Mouse (Mus musculus): ENCODE data around the gene Gpx6. TPM values are rescaled to one million over a fixed set of nuclear protein-coding genes. Genes with fewer than 3 reads are reported as not detected.

Gene Gpx6
- total RNA-seq, 1 experiment, result 2.1 TPM

DNA sequence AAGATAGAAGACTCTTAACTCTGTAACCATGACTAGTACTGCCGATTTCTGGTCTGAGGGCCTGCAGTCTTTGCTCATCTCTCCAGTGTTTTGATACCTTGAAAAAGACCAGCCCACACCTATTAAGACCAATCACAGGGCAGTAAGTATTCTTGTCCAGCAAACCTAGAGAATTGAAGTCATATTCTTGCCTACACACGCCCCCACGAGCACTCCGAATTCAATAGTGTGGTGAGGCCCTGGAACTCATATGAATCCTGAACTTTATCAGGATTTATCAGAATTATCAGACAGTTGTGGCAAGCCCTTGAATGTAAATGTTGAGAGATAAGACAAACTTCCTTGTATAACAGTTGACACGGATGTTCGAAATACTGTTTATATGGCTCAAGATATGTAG lies 19.3 kb upstream of the Gpx6 start, which contains the start of gene Gpx5:
Gene Gpx5 (minus strand): TSS at position 101 of the 400 bp plus-strand sequence.
- no peak within 1 kb of the TSS for H3K4me3 ChIP-seq (ENCODE audit: insufficient read depth in 1 of 2, low read depth in 1 of 2, low read length in 2 of 2, poor library complexity in 1 of 2, severe bottlenecking in 1 of 2)
- no peaks in the 10 kb centered on the region for H3K4me1 ChIP-seq (ENCODE audit: control insufficient read depth in 2 of 2, insufficient read depth in 2 of 2, low read length in 2 of 2, poor library complexity in 1 of 2)
- TF ChIP-seq ZNF384 (IDR thresholded peaks at IDR 0.05; ENCODE audit: low read depth, low read length) (no peak), ZC3H11A (IDR thresholded peaks at IDR 0.05; ENCODE audit: borderline replicate concordance, low read depth, low read length) (no peak), HCFC1 (IDR thresholded peaks at IDR 0.05; ENCODE audit: borderline replicate concordance, insufficient read depth, low read length) (no peak), MAFK (IDR thresholded peaks at IDR 0.05; ENCODE audit: insufficient read depth, low read depth, low read length) (no peak), CHD2 (IDR thresholded peaks at IDR 0.05; ENCODE audit: low read depth, low read length) (no peak)
- no peak for DNase-seq (ENCODE audit: low read depth, low spot score)
- in situ Hi-C loops (cut with MboI; ENCODE audit: low sequenced_read_pairs in 2 of 2, unreplicated experiment in 2 of 2), result no loop called here
- no peaks in the 10 kb centered on the region for H3K36me3 ChIP-seq (ENCODE audit: control insufficient read depth, insufficient read depth, low read length, poor library complexity, severe bottlenecking)
- H3K9me3 ChIP-seq (ENCODE audit: control insufficient read depth, insufficient read depth, low read depth, low read length), result no peaks in the 10 kb centered on the region
- H3K9ac ChIP-seq (ENCODE audit: insufficient read depth, low read depth, low read length, poor library complexity, severe bottlenecking), result no peak within 1 kb of the TSS
- H3K27ac ChIP-seq (ENCODE audit: insufficient read depth, low read depth, low read length, poor library complexity, severe bottlenecking), result no peak within 1 kb of the TSS

GRCm38 (mm10) chr13:21298557-21298956 lies 13.4 kb upstream of the Gpx6 start:
- no peaks in the 10 kb centered on the region for H3K4me1 ChIP-seq (ENCODE audit: control insufficient read depth in 2 of 2, insufficient read depth in 2 of 2, low read length in 2 of 2, poor library complexity in 1 of 2)
- in situ Hi-C loops (cut with MboI; ENCODE audit: low sequenced_read_pairs in 2 of 2, unreplicated experiment in 2 of 2), result no loop called here
- no peak overlapping the region for H3K27ac ChIP-seq (ENCODE audit: insufficient read depth, low read depth, low read length, poor library complexity, severe bottlenecking)
- no peaks in the 10 kb centered on the region for H3K36me3 ChIP-seq (ENCODE audit: control insufficient read depth, insufficient read depth, low read length, poor library complexity, severe bottlenecking)
- no peak overlapping the region for H3K4me3 ChIP-seq (ENCODE audit: insufficient read depth in 1 of 2, low read depth in 1 of 2, low read length in 2 of 2, poor library complexity in 1 of 2, severe bottlenecking in 1 of 2)
- no peak for TF ChIP-seq CHD2 (IDR thresholded peaks at IDR 0.05; ENCODE audit: low read depth, low read length)
- TF ChIP-seq HCFC1 (IDR thresholded peaks at IDR 0.05; ENCODE audit: borderline replicate concordance, insufficient read depth, low read length), result no peak
- no peak for TF ChIP-seq ZNF384 (IDR thresholded peaks at IDR 0.05; ENCODE audit: low read depth, low read length)
- no peak for TF ChIP-seq MAFK (IDR thresholded peaks at IDR 0.05; ENCODE audit: insufficient read depth, low read depth, low read length)
- TF ChIP-seq ZC3H11A (IDR thresholded peaks at IDR 0.05; ENCODE audit: borderline replicate concordance, low read depth, low read length), result no peak
- H3K9me3 ChIP-seq (ENCODE audit: control insufficient read depth, insufficient read depth, low read depth, low read length), result no peaks in the 10 kb centered on the region
- DNase-seq (ENCODE audit: low read depth, low spot score), result no peak
- H3K9ac ChIP-seq (ENCODE audit: insufficient read depth, low read depth, low read length, poor library complexity, severe bottlenecking), result no peak overlapping the region

- Histone ChIP-seq H3K4me1 (ENCODE audit: control insufficient read depth in 2 of 2, insufficient read depth in 2 of 2, low read length in 2 of 2, poor library complexity in 1 of 2) (no peaks in the 10 kb centered on the region), H3K36me3 (ENCODE audit: control insufficient read depth, insufficient read depth, low read length, poor library complexity, severe bottlenecking) (no peaks in the 10 kb centered on the region), H3K9me3 (ENCODE audit: control insufficient read depth, insufficient read depth, low read depth, low read length) (no peaks in the 10 kb centered on the region), H3K4me3 (ENCODE audit: insufficient read depth in 1 of 2, low read depth in 1 of 2, low read length in 2 of 2, poor library complexity in 1 of 2, severe bottlenecking in 1 of 2) (no peak overlapping the region), H3K9ac (ENCODE audit: insufficient read depth, low read depth, low read length, poor library complexity, severe bottlenecking) (no peak overlapping the region), H3K27ac (ENCODE audit: insufficient read depth, low read depth, low read length, poor library complexity, severe bottlenecking) (no peak overlapping the region)
- DNase-seq (ENCODE audit: low read depth, low spot score), result no peak
- no peak for TF ChIP-seq CHD2 (IDR thresholded peaks at IDR 0.05; ENCODE audit: low read depth, low read length)
- no peak for TF ChIP-seq MAFK (IDR thresholded peaks at IDR 0.05; ENCODE audit: insufficient read depth, low read depth, low read length)
- TF ChIP-seq ZNF384 (IDR thresholded peaks at IDR 0.05; ENCODE audit: low read depth, low read length), result no peak
- no peak for TF ChIP-seq ZC3H11A (IDR thresholded peaks at IDR 0.05; ENCODE audit: borderline replicate concordance, low read depth, low read length)
- no peak for TF ChIP-seq HCFC1 (IDR thresholded peaks at IDR 0.05; ENCODE audit: borderline replicate concordance, insufficient read depth, low read length)
- in situ Hi-C loops (cut with MboI; ENCODE audit: low sequenced_read_pairs in 2 of 2, unreplicated experiment in 2 of 2), result no loop called here
Observed at GRCm38 (mm10) chr13:21304483-21305066, 7.3 kb upstream of the Gpx6 start.

DNA sequence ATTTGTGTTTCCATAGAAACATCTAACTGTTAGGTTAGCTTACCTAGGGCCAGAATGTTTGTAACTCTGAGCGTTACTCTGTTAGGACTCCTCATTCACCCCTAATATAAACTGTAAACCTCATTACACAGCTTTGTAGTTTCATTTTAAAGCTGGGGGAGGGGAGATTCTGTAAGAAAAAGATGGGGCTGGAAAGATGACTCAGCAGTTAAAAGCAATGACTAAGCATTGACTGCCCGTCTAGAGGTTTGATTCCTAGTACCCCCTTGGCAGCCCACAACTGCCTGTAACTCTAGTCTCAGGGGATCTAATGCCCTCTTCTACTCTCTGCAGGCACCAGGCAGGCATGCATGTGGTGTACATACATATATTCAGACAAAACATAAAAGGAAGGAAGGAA lies 2.1 kb upstream of the Gpx6 start:
- no peaks in the 10 kb centered on the region for H3K9me3 ChIP-seq (ENCODE audit: control insufficient read depth, insufficient read depth, low read depth, low read length)
- no peak for DNase-seq (ENCODE audit: low read depth, low spot score)
- H3K4me3 ChIP-seq (ENCODE audit: insufficient read depth in 1 of 2, low read depth in 1 of 2, low read length in 2 of 2, poor library complexity in 1 of 2, severe bottlenecking in 1 of 2), result no peak overlapping the region
- no peak overlapping the region for H3K9ac ChIP-seq (ENCODE audit: insufficient read depth, low read depth, low read length, poor library complexity, severe bottlenecking)
- TF ChIP-seq CHD2 (IDR thresholded peaks at IDR 0.05; ENCODE audit: low read depth, low read length) (no peak), MAFK (IDR thresholded peaks at IDR 0.05; ENCODE audit: insufficient read depth, low read depth, low read length) (peak; percentile 94)
- in situ Hi-C loops (cut with MboI; ENCODE audit: low sequenced_read_pairs in 2 of 2, unreplicated experiment in 2 of 2), result no loop called here
- H3K27ac ChIP-seq (ENCODE audit: insufficient read depth, low read depth, low read length, poor library complexity, severe bottlenecking), result no peak overlapping the region
- H3K36me3 ChIP-seq (ENCODE audit: control insufficient read depth, insufficient read depth, low read length, poor library complexity, severe bottlenecking), result no peaks in the 10 kb centered on the region
- 0 out of 4 replicates have a peak, but pooled peaks cover 0 to 1% of the 10 kb centered on the region in 2 experiments for H3K4me1 ChIP-seq (ENCODE audit: control insufficient read depth in 2 of 2, insufficient read depth in 2 of 2, low read length in 2 of 2, poor library complexity in 1 of 2)

- DNase-seq (ENCODE audit: low read depth, low spot score), result no peak
- Histone ChIP-seq H3K36me3 (ENCODE audit: control insufficient read depth, insufficient read depth, low read length, poor library complexity, severe bottlenecking) (no peaks in the 10 kb centered on the region), H3K4me3 (ENCODE audit: insufficient read depth in 1 of 2, low read depth in 1 of 2, low read length in 2 of 2, poor library complexity in 1 of 2, severe bottlenecking in 1 of 2) (no peak overlapping the region), H3K4me1 (ENCODE audit: control insufficient read depth in 2 of 2, insufficient read depth in 2 of 2, low read length in 2 of 2, poor library complexity in 1 of 2) (0 out of 4 replicates have a peak, but pooled peaks cover 0 to 1% of the 10 kb centered on the region in 2 experiments), H3K9me3 (ENCODE audit: control insufficient read depth, insufficient read depth, low read depth, low read length) (no peaks in the 10 kb centered on the region), H3K9ac (ENCODE audit: insufficient read depth, low read depth, low read length, poor library complexity, severe bottlenecking) (no peak overlapping the region), H3K27ac (ENCODE audit: insufficient read depth, low read depth, low read length, poor library complexity, severe bottlenecking) (no peak overlapping the region)
- in situ Hi-C loops (cut with MboI; ENCODE audit: low sequenced_read_pairs in 2 of 2, unreplicated experiment in 2 of 2), result no loop called here
- TF ChIP-seq CHD2 (IDR thresholded peaks at IDR 0.05; ENCODE audit: low read depth, low read length) (no peak), ZNF384 (IDR thresholded peaks at IDR 0.05; ENCODE audit: low read depth, low read length) (no peak), HCFC1 (IDR thresholded peaks at IDR 0.05; ENCODE audit: borderline replicate concordance, insufficient read depth, low read length) (no peak), ZC3H11A (IDR thresholded peaks at IDR 0.05; ENCODE audit: borderline replicate concordance, low read depth, low read length) (no peak), MAFK (IDR thresholded peaks at IDR 0.05; ENCODE audit: insufficient read depth, low read depth, low read length) (no peak)
Observed at GRCm38 (mm10) chr13:21312854-21313253, 929 bp downstream of the Gpx6 start.

Data from ES-E14 (cell line).